Mouse (Mus musculus) heart, embryonic 11.5 days (tissue): Measurements from ENCODE around the gene Chml. TPM values are rescaled to one million over a fixed set of nuclear protein-coding genes. Genes with fewer than 3 reads are reported as not detected.
A peak's percentile ranks its signal among the peaks of the same experiment; 100 is the strongest.

Source experiments
- ATAC-seq: fragments of 200-750 bp; cut with Nextera tagmentation; replicated peaks from 2 replicates; pipeline ENCODE4 v1.8.0; 2017; ENCODE audit warnings: moderate library complexity; ENCODE audit not compliant: insufficient number of reproducible peaks, low FRiP score, low TSS enrichment
- H3K27ac ChIP-seq: fragments of 300-500 bp; sonication (generic); 2 replicates; pipeline ENCODE4 v1.5.1; 2014; ENCODE audit warnings: mild to moderate bottlenecking, low read depth, low read length
- H3K27me3 ChIP-seq: fragments of 300-500 bp; sonication (generic); 2 replicates; pipeline ENCODE4 v1.6.1; 2014; ENCODE audit warnings: mild to moderate bottlenecking, low read length, mixed read lengths; ENCODE audit not compliant: control insufficient read depth, insufficient read depth
- H3K36me3 ChIP-seq: fragments of 300-500 bp; sonication (generic); 2 replicates; pipeline ENCODE4 v1.6.1; 2014; ENCODE audit warnings: mild to moderate bottlenecking, low read length, moderate library complexity, mixed read lengths; ENCODE audit not compliant: control insufficient read depth, insufficient read depth
- H3K4me1 ChIP-seq: fragments of 300-500 bp; sonication (generic); 2 replicates; pipeline ENCODE4 v1.6.1; 2014; ENCODE audit warnings: low read length; ENCODE audit not compliant: control insufficient read depth, insufficient read depth
- H3K4me2 ChIP-seq: fragments of 300-500 bp; sonication (generic); 2 replicates; pipeline ENCODE4 v1.6.1; 2014; ENCODE audit warnings: mild to moderate bottlenecking, moderate library complexity
- H3K4me3 ChIP-seq: fragments of 300-500 bp; sonication (generic); 2 replicates; pipeline ENCODE4 v1.5.1; 2014; ENCODE audit warnings: low read depth, low read length
- H3K9ac ChIP-seq: fragments of 300-500 bp; sonication (generic); 2 replicates; pipeline ENCODE4 v1.6.1; 2014; ENCODE audit warnings: mild to moderate bottlenecking, low read depth, low read length, moderate library complexity
- H3K9me3 ChIP-seq: fragments of 300-500 bp; sonication (generic); replicated peaks from 2 replicates; pipeline ENCODE4 v1.6.1; 2016; ENCODE audit warnings: low read length; ENCODE audit not compliant: control insufficient read depth
- WGBS: fragments of 180-500 bp; shearing (Covaris S2); extraction: QIAGEN DNeasy Blood & Tissue Kit; methylation state at CpG from one replicate; pipeline ENCODE4 v1.1.7; 2014; ENCODE audit not compliant: insufficient replicate concordance; 5-methylcytosine and 5-hydroxymethylcytosine counted together
- polyA plus RNA-seq: library from polyadenylated mRNA; unstranded; fragments of >200 nt; fragmentation: Nextera tagmentation; extraction: Ambion mirVana; gene quantifications from 2 replicates; pipeline ENCODE4 v1.2.1, GENCODE M21; 2014

Gene Chml
- polyA plus RNA-seq, 1 experiment from 2014 or later = 6.8 TPM

DNA sequence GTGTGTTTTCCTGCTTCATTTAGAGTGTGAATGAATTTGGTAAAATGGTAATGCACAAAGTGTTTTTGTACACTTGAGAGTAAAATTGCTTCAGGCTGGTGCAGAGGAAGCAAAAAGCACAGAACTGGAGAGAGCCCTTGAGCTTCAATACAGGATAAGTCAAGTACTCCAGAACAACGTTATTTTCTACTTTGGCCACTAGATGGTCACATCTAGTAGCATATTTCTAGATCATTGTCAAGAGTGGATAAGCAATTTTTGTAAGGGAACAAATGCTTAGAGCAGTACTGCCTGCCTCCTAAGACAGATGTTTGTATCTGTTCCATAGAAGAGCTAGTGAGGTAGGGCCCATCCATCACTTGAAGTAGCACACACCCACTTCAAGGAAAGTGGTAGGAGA, 21.1 kb downstream of the Chml start:
- no peak overlapping the region for H3K4me3 ChIP-seq
- H3K27me3 ChIP-seq = no peaks in the 10 kb centered on the region
- H3K4me2 ChIP-seq = no peak overlapping the region
- 17% methylated on average over 1 of the region's 1 CpGs for WGBS
- H3K4me1 ChIP-seq = no peaks in the 10 kb centered on the region
- H3K9ac ChIP-seq = no peak overlapping the region
- no peak overlapping the region for H3K27ac ChIP-seq
- no peak for ATAC-seq
- no peaks in the 10 kb centered on the region for H3K9me3 ChIP-seq
- no peaks in the 10 kb centered on the region for H3K36me3 ChIP-seq

DNA sequence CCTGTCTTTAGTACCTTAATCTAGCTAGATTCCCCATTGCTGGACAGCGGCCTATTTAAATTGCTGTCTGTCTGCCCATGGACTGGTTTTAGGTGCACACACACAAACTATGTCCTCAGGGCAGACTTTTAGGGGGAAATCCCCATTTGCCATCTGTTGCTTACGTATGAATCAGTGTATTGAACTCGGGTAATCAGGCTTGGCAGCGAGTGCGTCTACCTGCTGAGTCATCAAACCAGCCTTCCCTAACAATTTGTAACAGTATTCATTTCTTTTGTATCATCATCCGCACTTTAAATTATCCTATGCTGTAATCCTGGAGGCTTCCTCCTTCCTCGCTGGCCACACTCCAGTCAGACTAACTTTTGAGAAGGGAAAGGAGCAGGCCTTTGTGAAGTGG, 22.7 kb downstream of the Chml start:
- Histone ChIP-seq H3K4me2 (no peak overlapping the region), H3K27me3 (no peaks in the 10 kb centered on the region), H3K36me3 (no peaks in the 10 kb centered on the region), H3K9ac (no peak overlapping the region), H3K9me3 (no peaks in the 10 kb centered on the region), H3K27ac (no peak overlapping the region), H3K4me3 (no peak overlapping the region), H3K4me1 (no peaks in the 10 kb centered on the region)
- ATAC-seq = no peak
- WGBS = 80% methylated on average over 7 of the region's 7 CpGs

DNA sequence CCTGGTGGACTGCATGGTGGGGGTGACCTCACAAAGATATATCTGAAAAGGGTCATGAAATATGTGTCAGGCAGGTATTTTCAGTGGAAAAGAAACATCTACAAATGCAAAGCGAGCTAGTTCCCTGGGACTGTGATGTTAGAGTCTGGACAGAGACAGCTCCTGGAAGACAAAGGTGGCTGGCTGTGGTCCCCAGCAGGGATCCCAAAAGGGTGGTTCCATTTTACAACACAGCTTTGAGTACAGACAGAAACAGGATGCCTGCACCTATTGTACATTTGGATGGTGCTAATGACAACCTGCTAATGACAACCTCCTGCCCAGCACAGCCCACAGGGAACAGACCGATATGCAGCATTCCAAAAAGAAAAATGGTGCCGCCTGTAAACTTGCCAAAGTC, 23.2 kb downstream of the Chml start:
- ATAC-seq = no peak
- no peaks in the 10 kb centered on the region for H3K36me3 ChIP-seq
- no peaks in the 10 kb centered on the region for H3K4me1 ChIP-seq
- H3K4me2 ChIP-seq = no peak overlapping the region
- H3K9ac ChIP-seq = no peak overlapping the region
- no peak overlapping the region for H3K27ac ChIP-seq
- no peaks in the 10 kb centered on the region for H3K9me3 ChIP-seq
- no peak overlapping the region for H3K4me3 ChIP-seq
- H3K27me3 ChIP-seq = no peaks in the 10 kb centered on the region
- 90% methylated on average over 3 of the region's 3 CpGs for WGBS

DNA sequence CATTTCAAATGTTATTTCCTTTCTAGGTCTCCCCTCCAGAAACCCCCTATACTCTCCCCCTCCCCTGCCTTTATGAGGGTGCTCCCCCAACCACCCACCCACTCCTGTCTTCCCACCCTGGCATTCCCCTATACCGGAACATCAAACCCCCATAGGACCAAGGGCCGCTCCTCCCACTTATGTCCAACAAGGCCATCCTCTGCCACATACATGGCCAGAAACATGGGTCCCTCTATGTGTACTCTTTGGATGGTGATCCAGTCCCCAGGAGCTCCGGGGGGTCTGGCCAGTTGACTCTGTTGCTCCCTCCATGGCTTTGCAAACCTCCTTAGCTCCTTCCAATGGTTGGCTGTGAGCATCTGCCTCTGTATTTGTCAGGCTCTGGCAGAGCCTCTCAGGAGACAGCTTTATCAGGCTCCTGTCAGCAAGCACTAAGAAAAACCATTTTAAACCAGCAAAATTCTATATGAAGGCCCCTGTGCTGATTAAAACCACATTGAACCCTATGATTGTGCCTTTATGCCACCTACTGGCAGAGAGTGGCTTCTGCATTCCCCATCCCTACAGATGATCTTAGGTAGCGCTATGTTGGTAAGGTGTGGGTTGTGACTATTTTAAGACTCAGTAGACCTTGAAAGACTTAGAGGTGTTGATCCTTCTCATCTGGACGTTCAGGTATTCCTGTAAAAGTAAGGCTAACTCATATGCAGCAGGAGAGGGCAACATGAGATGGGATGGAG, 23.9 kb downstream of the Chml start:
- H3K4me2 ChIP-seq = no peak overlapping the region
- H3K4me1 ChIP-seq = no peaks in the 10 kb centered on the region
- H3K27me3 ChIP-seq = no peaks in the 10 kb centered on the region
- ATAC-seq = 0 out of 2 replicates have a peak, but pooled peaks have one; percentile 33
- H3K9me3 ChIP-seq = no peaks in the 10 kb centered on the region
- no peak overlapping the region for H3K4me3 ChIP-seq
- no peaks in the 10 kb centered on the region for H3K36me3 ChIP-seq
- no peak overlapping the region for H3K27ac ChIP-seq
- H3K9ac ChIP-seq = no peak overlapping the region
- WGBS = 68% methylated on average over 5 of the region's 5 CpGs

DNA sequence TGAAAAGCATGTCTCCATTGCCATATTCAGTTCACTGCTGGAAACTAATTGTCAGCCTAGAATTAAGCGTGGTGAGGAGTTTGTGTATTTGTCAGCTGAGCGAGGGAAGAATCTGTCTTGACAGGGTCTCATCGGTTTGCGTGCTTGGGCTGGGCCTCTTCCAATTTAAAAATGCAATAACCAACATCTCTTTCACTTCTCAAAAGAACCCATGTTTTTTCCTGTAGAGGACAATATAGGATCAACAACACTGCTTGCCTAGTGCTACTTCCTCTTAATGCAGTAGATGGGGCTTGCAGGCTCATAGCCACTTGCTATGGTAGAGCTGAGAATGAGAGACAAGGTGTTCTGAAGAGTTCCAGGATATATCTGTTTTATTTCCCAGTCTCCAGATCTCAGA, 32.8 kb downstream of the Chml start:
- no peaks in the 10 kb centered on the region for H3K9me3 ChIP-seq
- no peaks in the 10 kb centered on the region for H3K36me3 ChIP-seq
- WGBS = 84% methylated on average over 4 of the region's 4 CpGs
- no peak overlapping the region for H3K4me3 ChIP-seq
- ATAC-seq = no peak
- H3K4me2 ChIP-seq = no peak overlapping the region
- no peak overlapping the region for H3K9ac ChIP-seq
- H3K27me3 ChIP-seq = no peaks in the 10 kb centered on the region
- H3K27ac ChIP-seq = no peak overlapping the region
- no peaks in the 10 kb centered on the region for H3K4me1 ChIP-seq

DNA sequence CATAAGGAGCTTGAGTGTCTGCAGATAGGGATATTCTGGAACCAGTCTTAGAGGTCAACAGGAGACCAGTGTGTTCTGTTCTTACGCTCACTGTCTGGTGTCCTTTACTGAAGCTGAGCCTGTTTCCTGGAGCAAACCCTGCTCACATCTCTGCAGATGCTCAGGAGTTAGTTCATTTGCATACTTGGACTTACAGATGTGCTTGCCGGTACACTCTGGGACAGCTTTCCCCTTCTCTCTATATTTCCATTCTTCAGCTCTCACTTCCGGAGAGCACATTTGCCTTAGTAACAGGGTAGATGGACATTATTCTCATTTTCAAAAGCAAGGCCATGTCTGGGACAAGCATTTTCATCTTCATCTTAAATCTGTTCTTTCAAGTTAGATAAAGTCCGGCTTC, 44.1 kb downstream of the Chml start:
- no peak overlapping the region for H3K4me3 ChIP-seq
- no peak overlapping the region for H3K27ac ChIP-seq
- H3K27me3 ChIP-seq = no peaks in the 10 kb centered on the region
- no peak overlapping the region for H3K9ac ChIP-seq
- no peak overlapping the region for H3K4me2 ChIP-seq
- H3K36me3 ChIP-seq = no peaks in the 10 kb centered on the region
- ATAC-seq = no peak
- no peaks in the 10 kb centered on the region for H3K4me1 ChIP-seq
- 87% methylated on average over 4 of the region's 4 CpGs for WGBS
- no peaks in the 10 kb centered on the region for H3K9me3 ChIP-seq

DNA sequence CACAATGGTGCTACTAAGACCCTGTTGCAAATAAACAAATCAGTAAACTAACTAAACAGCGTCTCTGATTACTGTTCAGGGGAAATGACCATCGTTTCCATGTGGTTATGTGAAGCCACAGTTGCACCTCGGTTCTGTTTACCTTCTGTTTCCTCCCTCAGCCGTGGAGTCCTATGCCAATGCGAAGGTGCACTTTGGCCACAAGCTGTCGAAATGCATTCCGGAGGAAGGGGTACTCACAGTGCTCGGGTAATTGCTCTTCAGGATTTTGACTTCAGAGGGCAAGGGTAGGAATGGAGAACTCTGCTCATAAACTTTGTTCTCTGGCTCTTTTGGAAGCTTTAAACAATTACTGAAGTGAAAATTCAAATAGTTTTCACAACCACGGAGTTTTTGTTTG, 45.7 kb downstream of the Chml start:
- no peak overlapping the region for H3K27ac ChIP-seq
- 63% methylated on average over 9 of the region's 9 CpGs for whole genome bisulfite sequencing

DNA sequence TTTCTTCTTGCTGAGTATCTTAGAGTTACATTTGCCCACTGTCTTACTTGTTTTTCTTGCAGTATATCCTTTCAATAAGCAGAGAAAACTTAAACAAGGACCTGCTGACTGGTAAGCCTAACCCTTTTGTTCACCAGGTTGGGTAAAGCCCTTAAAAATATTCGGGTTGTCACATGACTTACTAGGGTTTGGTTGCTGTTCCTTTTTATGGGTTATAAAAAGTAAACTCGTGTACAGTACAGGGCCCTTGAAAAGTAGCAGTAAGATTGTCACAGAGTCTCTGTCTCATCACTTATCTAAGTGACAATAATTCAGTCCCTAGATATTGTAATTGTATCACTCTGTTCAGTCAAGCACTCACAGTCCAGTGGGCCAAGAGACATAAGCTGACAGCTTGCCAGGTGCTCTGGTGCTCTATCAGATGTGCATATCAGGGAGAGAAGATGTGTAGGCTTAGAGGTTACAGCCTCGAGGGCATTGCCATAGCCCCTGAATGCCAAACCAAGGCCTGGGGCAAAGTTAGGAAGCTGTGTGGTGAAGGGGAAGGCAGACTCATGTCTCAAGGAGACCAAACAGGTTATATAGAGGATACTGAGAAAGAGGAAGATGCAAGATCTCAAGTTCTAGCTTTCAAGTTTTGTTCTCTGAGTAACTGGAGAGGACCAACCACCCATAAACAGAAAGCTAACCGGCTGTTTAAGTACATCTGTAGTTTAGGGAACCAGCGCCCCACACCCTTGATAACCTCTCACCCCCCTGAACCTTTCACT, 49.0 kb downstream of the Chml start:
- no peaks in the 10 kb centered on the region for H3K9me3 ChIP-seq
- 67% methylated on average over 5 of the region's 5 CpGs for whole genome bisulfite sequencing
- no peaks in the 10 kb centered on the region for H3K4me1 ChIP-seq
- no peak overlapping the region for H3K4me2 ChIP-seq
- no peak overlapping the region for H3K27ac ChIP-seq
- H3K27me3 ChIP-seq = no peaks in the 10 kb centered on the region
- no peak overlapping the region for H3K9ac ChIP-seq
- no peaks in the 10 kb centered on the region for H3K36me3 ChIP-seq
- ATAC-seq = no peak
- no peak overlapping the region for H3K4me3 ChIP-seq

More for the DNA sequence above, 45.7 kb downstream of the Chml start:
- no peak overlapping the region for H3K4me2 ChIP-seq
- H3K27me3 ChIP-seq = no peaks in the 10 kb centered on the region
- H3K36me3 ChIP-seq = no peaks in the 10 kb centered on the region
- ATAC-seq = no peak
- no peaks in the 10 kb centered on the region for H3K4me1 ChIP-seq
- H3K9me3 ChIP-seq = no peaks in the 10 kb centered on the region
- no peak overlapping the region for H3K4me3 ChIP-seq
- no peak overlapping the region for H3K9ac ChIP-seq
